7 mouse cellular contexts compared by ENCODE assay signal in the genomic region with DNA sequence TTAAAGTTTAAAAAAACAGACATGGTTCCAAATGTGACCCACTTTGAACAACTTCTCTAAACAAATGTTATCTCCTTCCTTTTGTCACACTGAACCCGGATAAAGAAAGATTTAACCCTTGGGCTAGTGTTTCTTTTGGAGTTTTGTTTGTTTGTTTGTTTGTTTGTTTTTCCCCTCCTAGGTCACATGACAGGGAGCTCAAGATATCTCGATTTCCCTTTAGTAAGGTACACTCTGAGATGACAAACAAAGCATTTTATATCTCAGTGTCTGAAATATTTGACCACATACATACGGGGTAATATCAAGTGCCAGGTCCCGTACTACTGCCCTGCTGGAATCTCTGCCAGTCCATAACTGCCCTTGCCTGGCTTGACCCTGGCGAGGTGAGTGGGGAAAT. TPM values are rescaled to one million over a fixed set of nuclear protein-coding genes. Genes with fewer than 3 reads are reported as not detected.
A peak's percentile ranks its signal among the peaks of the same experiment; 100 is the strongest.
DNase-seq lines count a peak whose midpoint lies in the region; ATAC-seq and TF ChIP-seq lines count a peak whose summit lies in the region.

No protein-coding gene starts in this region.

- H3K4me1 ChIP-seq in kidney, postnatal 0 days (replicated peaks; ENCODE audit: insufficient read depth, low read length): no peaks in the 10 kb centered on the region
- H3K4me1 ChIP-seq in embryonic facial prominence, embryonic 14.5 days (ENCODE audit: control insufficient read depth, insufficient read depth, low read length): 0 out of 2 replicates have a peak, but pooled peaks cover 3% of the 10 kb centered on the region
- no peaks in the 10 kb centered on the region for H3K4me1 ChIP-seq in limb, embryonic 11.5 days (ENCODE audit: control insufficient read depth, insufficient read depth, low read length)
- no peaks in the 10 kb centered on the region for H3K4me1 ChIP-seq in neural tube, embryonic 12.5 days

- no peak for TF ChIP-seq CTCF in kidney, postnatal 0 days (IDR thresholded peaks at IDR 0.05; ENCODE audit: low read depth)

- intact Hi-C loops in left cerebral cortex, postnatal 36 days (cut with DNase I): no loop called here

- no peak overlapping the region for H3K27ac ChIP-seq in kidney, postnatal 0 days
- no peak overlapping the region for H3K27ac ChIP-seq in embryonic facial prominence, embryonic 14.5 days (replicated peaks; ENCODE audit: low read depth, low read length)
- H3K27ac ChIP-seq in limb, embryonic 11.5 days (replicated peaks; ENCODE audit: low read depth, low read length): no peak overlapping the region
- no peak overlapping the region for H3K27ac ChIP-seq in neural tube, embryonic 12.5 days

- no peak overlapping the region for H3K4me3 ChIP-seq in kidney, postnatal 0 days (replicated peaks; ENCODE audit: low read depth, low read length)
- H3K4me3 ChIP-seq in embryonic facial prominence, embryonic 14.5 days (ENCODE audit: low read depth, low read length): peak overlapping the region; percentile 39; the same call in 1 of the 2 replicates
- H3K4me3 ChIP-seq in limb, embryonic 11.5 days (ENCODE audit: low read depth, low read length): no peak overlapping the region; the same call in 1 of the 2 replicates
- H3K4me3 ChIP-seq in neural tube, embryonic 12.5 days: no peak overlapping the region

- no peaks in the 10 kb centered on the region for H3K36me3 ChIP-seq in kidney, postnatal 0 days (ENCODE audit: insufficient read depth, low read length)
- no peaks in the 10 kb centered on the region for H3K36me3 ChIP-seq in embryonic facial prominence, embryonic 14.5 days (ENCODE audit: control insufficient read depth, insufficient read depth, low read length)
- no peaks in the 10 kb centered on the region for H3K36me3 ChIP-seq in limb, embryonic 11.5 days (ENCODE audit: control insufficient read depth, insufficient read depth, low read length)
- H3K36me3 ChIP-seq in neural tube, embryonic 12.5 days: no peaks in the 10 kb centered on the region

- WGBS in kidney, postnatal 0 days: 45% methylated on average over 5 of the region's 5 CpGs
- 40% methylated on average over 5 of the region's 5 CpGs for WGBS in embryonic facial prominence, embryonic 14.5 days
- WGBS in limb, embryonic 11.5 days: 31% methylated on average over 5 of the region's 5 CpGs
- 43% methylated on average over 5 of the region's 5 CpGs for WGBS in neural tube, embryonic 12.5 days

- H3K27me3 ChIP-seq in kidney, postnatal 0 days (ENCODE audit: insufficient read depth, low read length): no peaks in the 10 kb centered on the region
- no peaks in the 10 kb centered on the region for H3K27me3 ChIP-seq in embryonic facial prominence, embryonic 14.5 days (replicated peaks; ENCODE audit: control insufficient read depth, insufficient read depth, low read length)
- no peaks in the 10 kb centered on the region for H3K27me3 ChIP-seq in limb, embryonic 11.5 days (ENCODE audit: control insufficient read depth, insufficient read depth, low read length)
- H3K27me3 ChIP-seq in neural tube, embryonic 12.5 days (replicated peaks): no peaks in the 10 kb centered on the region

- no peak for DNase-seq in kidney, postnatal 0 days (ENCODE audit: low spot score)
- DNase-seq in kidney, postnatal 4 days: no peak
- no peak for DNase-seq in embryonic facial prominence, embryonic 14.5 days (ENCODE audit: low spot score)
- DNase-seq in limb, embryonic 11.5 days (ENCODE audit: low spot score): no peak
- no peak for DNase-seq in left cerebral cortex, postnatal 36 days (ENCODE audit: low spot score in 2 of 2)
- DNase-seq in testis, postnatal 14 days (ENCODE audit: low spot score): no peak

- no peaks in the 10 kb centered on the region for H3K9me3 ChIP-seq in kidney, postnatal 0 days (replicated peaks; ENCODE audit: low read length)
- H3K9me3 ChIP-seq in embryonic facial prominence, embryonic 14.5 days (ENCODE audit: control insufficient read depth, low read length): no peaks in the 10 kb centered on the region
- no peaks in the 10 kb centered on the region for H3K9me3 ChIP-seq in limb, embryonic 11.5 days (ENCODE audit: control insufficient read depth, low read length)
- no peaks in the 10 kb centered on the region for H3K9me3 ChIP-seq in neural tube, embryonic 12.5 days

- no peak for ATAC-seq in kidney, postnatal 0 days (replicated peaks; ENCODE audit: low FRiP score, low read depth)
- ATAC-seq in embryonic facial prominence, embryonic 14.5 days (ENCODE audit: low read depth): no peak
- ATAC-seq in limb, embryonic 11.5 days (ENCODE audit: insufficient number of reproducible peaks, low FRiP score, low TSS enrichment, low read depth): no peak
- ATAC-seq in neural tube, embryonic 12.5 days (ENCODE audit: low FRiP score, low read depth): no peak

- H3K9ac ChIP-seq in kidney, postnatal 0 days (ENCODE audit: low read depth, low read length): no peak overlapping the region
- H3K9ac ChIP-seq in embryonic facial prominence, embryonic 14.5 days (ENCODE audit: low read depth, low read length): no peak overlapping the region
- H3K9ac ChIP-seq in limb, embryonic 11.5 days (ENCODE audit: low read length): no peak overlapping the region; the same call in 1 of the 2 replicates
- H3K9ac ChIP-seq in neural tube, embryonic 12.5 days: no peak overlapping the region

- H3K4me2 ChIP-seq in kidney, postnatal 0 days (ENCODE audit: low read length): peak overlapping the region; percentile 50
- peak overlapping the region; percentile 53 for H3K4me2 ChIP-seq in embryonic facial prominence, embryonic 14.5 days (ENCODE audit: low read depth, low read length)
- H3K4me2 ChIP-seq in limb, embryonic 11.5 days (ENCODE audit: low read depth, severe bottlenecking): peak overlapping the region; percentile 42
- peak overlapping the region; percentile 49 for H3K4me2 ChIP-seq in neural tube, embryonic 12.5 days (replicated peaks)

RNA-seq across cellular contexts. Expression of gene Hist1h2br, which starts 49.9 kb away (rescaled TPM):
- polyA plus RNA-seq in kidney, postnatal 0 days (2015; fragmentation: Nextera tagmentation; extraction: Ambion mirVana): 13.2 TPM in 2 replicates
- 13.5 and 14.4 TPM in 2 replicates for polyA plus RNA-seq in embryonic facial prominence, embryonic 14.5 days (2014; fragmentation: Nextera tagmentation; extraction: Ambion mirVana)
- polyA plus RNA-seq in limb, embryonic 11.5 days (2014; fragmentation: Nextera tagmentation; extraction: Ambion mirVana): 21.5 and 24.2 TPM in 2 replicates
- polyA plus RNA-seq in neural tube, embryonic 12.5 days (2016; fragmentation: Nextera tagmentation; extraction: Ambion mirVana): 18.7 and 25.8 TPM in 2 replicates
- total RNA-seq in left cerebral cortex, postnatal 36 days (2021): 10 to 100 TPM; 35.5 to 38.8 TPM

RNA-seq across cellular contexts. Expression of gene Hist1h2ap, which starts 50.1 kb away (rescaled TPM):
- polyA plus RNA-seq in kidney, postnatal 0 days (2015; fragmentation: Nextera tagmentation; extraction: Ambion mirVana): 2,281 and 2,496 TPM in 2 replicates
- 2,692 and 2,964 TPM in 2 replicates for polyA plus RNA-seq in embryonic facial prominence, embryonic 14.5 days (2014; fragmentation: Nextera tagmentation; extraction: Ambion mirVana)
- polyA plus RNA-seq in limb, embryonic 11.5 days (2014; fragmentation: Nextera tagmentation; extraction: Ambion mirVana): 6,460 and 6,662 TPM in 2 replicates
- polyA plus RNA-seq in neural tube, embryonic 12.5 days (2016; fragmentation: Nextera tagmentation; extraction: Ambion mirVana): 3,361 and 3,805 TPM in 2 replicates
- 10 to 100 TPM; 20.2 to 20.7 TPM for total RNA-seq in left cerebral cortex, postnatal 36 days (2021)

RNA-seq across cellular contexts. Expression of gene Hist1h4n, which starts 51.4 kb away (rescaled TPM):
- 6.0 and 6.3 TPM in 2 replicates for polyA plus RNA-seq in kidney, postnatal 0 days (2015; fragmentation: Nextera tagmentation; extraction: Ambion mirVana)
- polyA plus RNA-seq in embryonic facial prominence, embryonic 14.5 days (2014; fragmentation: Nextera tagmentation; extraction: Ambion mirVana): 14.1 and 16.4 TPM in 2 replicates
- 11.8 and 15.0 TPM in 2 replicates for polyA plus RNA-seq in limb, embryonic 11.5 days (2014; fragmentation: Nextera tagmentation; extraction: Ambion mirVana)
- polyA plus RNA-seq in neural tube, embryonic 12.5 days (2016; fragmentation: Nextera tagmentation; extraction: Ambion mirVana): 11.4 and 12.4 TPM in 2 replicates
- 10 to 100 TPM; 21.3 to 23.4 TPM for total RNA-seq in left cerebral cortex, postnatal 36 days (2021)
